Mouse (Mus musculus): ENCODE results near the gene Dnah7b. TPM values are rescaled to one million over a fixed set of nuclear protein-coding genes. Genes with fewer than 3 reads are reported as not detected.
"Not testable (repeated sequence)": the region's sequence is repeated elsewhere in the genome, so short reads cannot be mapped to it uniquely, and the experiment has no call there.

Gene Dnah7b
- polyA plus RNA-seq, 1 experiment: under 0.01 TPM

- H3K79me2 ChIP-seq (ENCODE audit: control insufficient read depth, insufficient read depth): no peaks in the 10 kb centered on the region
- TF ChIP-seq TCF12 (IDR thresholded peaks at IDR 0.05; ENCODE audit: insufficient read depth, poor library complexity, severe bottlenecking) (no peak), E2F4 (IDR thresholded peaks at IDR 0.05; ENCODE audit: insufficient read depth) (no peak), REST (IDR thresholded peaks at IDR 0.05; ENCODE audit: insufficient read depth, insufficient read length) (no peak), MYOD1 (IDR thresholded peaks at IDR 0.05; ENCODE audit: control insufficient read depth in 1 of 3, insufficient read length in 2 of 3, low read depth in 2 of 3) (no peak), MYOG (IDR thresholded peaks at IDR 0.05; ENCODE audit: control insufficient read depth in 1 of 3, insufficient read depth in 1 of 3, insufficient read length in 2 of 3, low read depth in 2 of 3) (no peak), POLR2AphosphoS2 (IDR thresholded peaks at IDR 0.05; ENCODE audit: insufficient read length, low read depth) (no peak), SRF (IDR thresholded peaks at IDR 0.05; ENCODE audit: control insufficient read depth, insufficient read length, low read depth) (no peak), CEBPB (IDR thresholded peaks at IDR 0.05; ENCODE audit: insufficient read depth, poor library complexity, severe bottlenecking) (no peak), MAX (IDR thresholded peaks at IDR 0.05; ENCODE audit: low read depth) (no peak), POLR2A (IDR thresholded peaks at IDR 0.05; ENCODE audit: insufficient read length, low read depth) (no peak)
These were observed 553 bp downstream of the Dnah7b start for GRCm38 (mm10) chr1:46066484-46067251.

GRCm38 (mm10) chr1:46068787-46069186 lies 2.7 kb downstream of the Dnah7b start:
- H3K79me2 ChIP-seq (ENCODE audit: control insufficient read depth, insufficient read depth); H3K4me3 ChIP-seq; H3K4me2 ChIP-seq (ENCODE audit: low read depth); H3K27me3 ChIP-seq (ENCODE audit: control insufficient read depth, insufficient read depth, insufficient read length); H3K36me3 ChIP-seq (ENCODE audit: control insufficient read depth, insufficient read depth); H3ac ChIP-seq (ENCODE audit: control insufficient read depth, insufficient read length): not testable (repeated sequence)

More at GRCm38 (mm10) chr1:46066484-46067251, 553 bp downstream of the Dnah7b start:
- H3K4me3 ChIP-seq: peak overlapping the region; percentile 5
- H3K27me3 ChIP-seq (ENCODE audit: control insufficient read depth, insufficient read depth, insufficient read length): no peaks in the 10 kb centered on the region
- H3ac ChIP-seq (ENCODE audit: control insufficient read depth, insufficient read length): no peak overlapping the region
- peak overlapping the region; percentile 45 for H3K4me2 ChIP-seq (ENCODE audit: low read depth)
- H3K36me3 ChIP-seq (ENCODE audit: control insufficient read depth, insufficient read depth): no peaks in the 10 kb centered on the region

- H3K4me3 ChIP-seq: no peak overlapping the region
- no peak overlapping the region for H3K4me2 ChIP-seq (ENCODE audit: low read depth)
- no peaks in the 10 kb centered on the region for H3K79me2 ChIP-seq (ENCODE audit: control insufficient read depth, insufficient read depth)
- no peak for TF ChIP-seq E2F4 (IDR thresholded peaks at IDR 0.05; ENCODE audit: insufficient read depth)
- no peak overlapping the region for H3ac ChIP-seq (ENCODE audit: control insufficient read depth, insufficient read length)
- no peaks in the 10 kb centered on the region for H3K36me3 ChIP-seq (ENCODE audit: control insufficient read depth, insufficient read depth)
- H3K27me3 ChIP-seq (ENCODE audit: control insufficient read depth, insufficient read depth, insufficient read length): no peaks in the 10 kb centered on the region
These were observed 11.8 kb downstream of the Dnah7b start for GRCm38 (mm10) chr1:46077891-46078290.

DNA sequence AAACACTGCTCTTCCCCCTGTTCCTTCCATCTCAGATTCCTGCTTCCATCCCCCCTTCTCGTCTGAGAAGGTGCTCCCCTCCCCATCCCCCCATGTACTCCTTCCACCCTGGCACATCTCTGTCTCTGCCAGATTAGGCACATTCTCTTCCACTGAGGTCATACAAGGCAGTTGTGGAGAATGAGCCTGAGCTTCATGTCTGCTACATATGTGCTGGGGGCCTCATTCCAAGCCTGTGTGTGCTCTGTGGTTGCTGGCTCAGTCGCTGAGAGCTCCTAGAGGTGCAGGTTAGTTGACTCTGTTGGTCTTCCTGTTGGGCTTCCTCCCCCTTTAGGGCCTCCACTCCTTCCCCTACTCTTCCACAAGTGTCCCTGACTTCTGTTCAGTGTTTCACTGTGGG lies 34.4 kb downstream of the Dnah7b start:
- Histone ChIP-seq H3K4me3 (no peak overlapping the region), H3K4me2 (ENCODE audit: low read depth) (no peak overlapping the region), H3K27me3 (ENCODE audit: control insufficient read depth, insufficient read depth, insufficient read length) (no peaks in the 10 kb centered on the region), H3ac (ENCODE audit: control insufficient read depth, insufficient read length) (no peak overlapping the region), H3K36me3 (ENCODE audit: control insufficient read depth, insufficient read depth) (no peaks in the 10 kb centered on the region), H3K79me2 (ENCODE audit: control insufficient read depth, insufficient read depth) (no peaks in the 10 kb centered on the region)
- TF ChIP-seq TCF12 (IDR thresholded peaks at IDR 0.05; ENCODE audit: insufficient read depth, poor library complexity, severe bottlenecking): no peak
- no peak for TF ChIP-seq SRF (IDR thresholded peaks at IDR 0.05; ENCODE audit: control insufficient read depth, insufficient read length, low read depth)
- TF ChIP-seq MYOG (IDR thresholded peaks at IDR 0.05; ENCODE audit: control insufficient read depth in 1 of 3, insufficient read depth in 1 of 3, insufficient read length in 2 of 3, low read depth in 2 of 3): no peak
- no peak for TF ChIP-seq MAX (IDR thresholded peaks at IDR 0.05; ENCODE audit: low read depth)
- TF ChIP-seq USF1 (IDR thresholded peaks at IDR 0.05; ENCODE audit: low read depth): no peak
- TF ChIP-seq MYOD1 (IDR thresholded peaks at IDR 0.05; ENCODE audit: control insufficient read depth in 1 of 3, insufficient read length in 2 of 3, low read depth in 2 of 3): no peak
- no peak for TF ChIP-seq POLR2A (IDR thresholded peaks at IDR 0.05; ENCODE audit: insufficient read length, low read depth)
- no peak for TF ChIP-seq TCF3 (IDR thresholded peaks at IDR 0.05; ENCODE audit: insufficient read length, low read depth)
- no peak for TF ChIP-seq CEBPB (IDR thresholded peaks at IDR 0.05; ENCODE audit: insufficient read depth, poor library complexity, severe bottlenecking)
- TF ChIP-seq E2F4 (IDR thresholded peaks at IDR 0.05; ENCODE audit: insufficient read depth): no peak

DNA sequence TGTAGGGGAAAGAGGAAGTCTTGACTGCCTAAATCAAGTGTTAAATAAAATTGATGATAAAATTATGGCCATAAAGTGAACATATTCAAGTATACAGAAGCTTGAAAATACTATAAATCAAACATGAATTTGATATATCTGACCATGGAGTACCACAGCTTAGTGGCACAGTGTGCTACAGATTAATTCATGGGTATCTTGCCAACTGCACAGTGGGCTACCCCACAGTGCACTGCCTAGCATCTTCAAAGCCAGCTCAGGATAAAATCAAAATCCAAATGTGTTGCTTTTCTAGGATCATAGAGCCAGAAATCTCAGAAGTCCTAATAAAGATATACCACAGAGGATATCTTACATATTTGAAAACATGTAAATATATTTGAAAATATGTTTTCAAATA lies 46.5 kb downstream of the Dnah7b start:
- not testable (repeated sequence) for H3K4me2 ChIP-seq (ENCODE audit: low read depth); H3ac ChIP-seq (ENCODE audit: control insufficient read depth, insufficient read length); H3K27me3 ChIP-seq (ENCODE audit: control insufficient read depth, insufficient read depth, insufficient read length); H3K36me3 ChIP-seq (ENCODE audit: control insufficient read depth, insufficient read depth); H3K4me3 ChIP-seq; H3K79me2 ChIP-seq (ENCODE audit: control insufficient read depth, insufficient read depth)

GRCm38 (mm10) chr1:46117179-46117578 lies 51.1 kb downstream of the Dnah7b start:
- not testable (repeated sequence) for H3K27me3 ChIP-seq (ENCODE audit: control insufficient read depth, insufficient read depth, insufficient read length); H3K79me2 ChIP-seq (ENCODE audit: control insufficient read depth, insufficient read depth); H3K36me3 ChIP-seq (ENCODE audit: control insufficient read depth, insufficient read depth); H3K4me2 ChIP-seq (ENCODE audit: low read depth); H3K4me3 ChIP-seq; H3ac ChIP-seq (ENCODE audit: control insufficient read depth, insufficient read length)

Data from myocyte (in vitro differentiated cells).